Mouse (Mus musculus): ENCODE data around the gene Grm4. TPM values are rescaled to one million over a fixed set of nuclear protein-coding genes. Genes with fewer than 3 reads are reported as not detected.

Grm4 gene
- polyA plus RNA-seq, 1 experiment, result not detected

DNA sequence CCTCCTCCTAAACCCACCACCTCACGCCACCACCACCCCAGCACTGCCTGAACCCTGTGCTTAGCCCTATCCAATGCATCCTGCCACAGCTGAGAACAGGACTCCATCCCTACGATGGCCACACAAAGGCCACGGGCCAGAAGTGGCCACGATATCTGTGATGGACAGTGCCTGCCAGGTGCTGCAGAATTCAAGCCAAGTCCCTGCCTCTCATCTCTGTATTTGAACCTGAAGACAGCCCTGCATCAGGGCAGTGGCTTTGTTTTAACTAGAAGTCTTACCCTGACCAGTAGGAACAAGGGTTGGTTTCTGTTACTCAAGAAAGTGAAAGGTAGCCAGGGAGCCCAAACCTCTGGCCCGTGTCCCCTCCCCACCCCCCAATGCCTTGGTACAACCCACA is 12.1 kb downstream of the Grm4 start:
- no peak for TF ChIP-seq GATA1 (IDR thresholded peaks at IDR 0.05; ENCODE audit: low read length)

DNA sequence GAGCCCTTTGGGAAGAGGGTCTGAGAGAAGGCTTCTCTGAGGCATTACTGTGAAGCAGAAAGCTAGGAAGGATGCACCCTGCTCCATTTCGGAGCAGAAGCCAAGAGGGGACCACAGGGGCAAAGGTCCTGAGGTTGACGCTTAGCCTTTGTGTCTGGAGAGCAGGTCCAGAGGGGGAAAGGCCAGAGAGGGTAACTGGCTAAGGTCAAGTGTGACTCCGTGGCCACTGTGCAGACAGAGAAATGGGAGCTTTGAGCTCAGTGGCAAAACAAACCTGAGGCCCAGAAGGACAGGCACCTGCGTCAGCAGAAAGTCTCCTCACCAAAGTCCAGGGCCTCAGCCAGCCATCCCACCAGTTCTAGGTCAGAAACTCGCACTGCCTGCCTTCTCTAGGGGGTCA is 12.7 kb downstream of the Grm4 start:
- TF ChIP-seq GATA1 (IDR thresholded peaks at IDR 0.05; ENCODE audit: low read length), result no peak

DNA sequence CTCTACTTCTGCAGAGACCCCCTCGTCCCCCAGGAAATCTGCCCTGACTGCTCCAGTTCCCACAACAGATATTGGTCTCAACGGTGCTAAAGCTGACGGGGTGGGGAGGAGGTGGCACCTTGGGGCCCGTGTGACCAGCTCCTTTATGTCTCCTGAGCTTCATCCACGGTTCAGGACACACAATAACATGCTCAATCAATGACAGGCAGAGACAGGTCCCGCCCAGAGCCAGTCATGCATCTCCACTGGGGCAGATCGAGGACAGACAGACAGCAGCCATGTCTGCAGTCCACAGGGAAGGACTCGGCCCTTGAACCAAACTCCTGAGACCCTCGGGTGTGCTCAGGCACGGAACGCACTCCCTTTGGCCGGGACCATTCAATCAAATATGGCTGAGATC is 13.2 kb downstream of the Grm4 start:
- TF ChIP-seq GATA1 (IDR thresholded peaks at IDR 0.05; ENCODE audit: low read length), result no peak

DNA sequence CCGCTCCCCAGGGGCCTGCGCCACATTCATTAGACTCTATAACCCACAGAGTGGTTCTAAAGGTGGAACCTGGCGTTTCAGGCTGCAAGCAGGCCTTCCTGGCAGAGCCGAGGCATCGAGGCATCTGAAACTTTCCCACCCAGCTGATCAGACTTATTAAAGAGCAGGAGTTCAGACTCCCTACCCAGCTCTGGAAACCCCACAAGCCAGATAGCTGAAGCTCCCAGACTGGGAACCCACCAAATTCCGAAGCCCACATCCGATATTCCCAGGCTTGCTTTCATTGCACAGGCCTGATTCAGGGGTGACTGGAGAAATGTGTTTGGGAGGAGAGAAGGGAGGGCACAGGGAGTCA is 13.6 kb downstream of the Grm4 start:
- TF ChIP-seq GATA1 (IDR thresholded peaks at IDR 0.05; ENCODE audit: low read length), result no peak

DNA sequence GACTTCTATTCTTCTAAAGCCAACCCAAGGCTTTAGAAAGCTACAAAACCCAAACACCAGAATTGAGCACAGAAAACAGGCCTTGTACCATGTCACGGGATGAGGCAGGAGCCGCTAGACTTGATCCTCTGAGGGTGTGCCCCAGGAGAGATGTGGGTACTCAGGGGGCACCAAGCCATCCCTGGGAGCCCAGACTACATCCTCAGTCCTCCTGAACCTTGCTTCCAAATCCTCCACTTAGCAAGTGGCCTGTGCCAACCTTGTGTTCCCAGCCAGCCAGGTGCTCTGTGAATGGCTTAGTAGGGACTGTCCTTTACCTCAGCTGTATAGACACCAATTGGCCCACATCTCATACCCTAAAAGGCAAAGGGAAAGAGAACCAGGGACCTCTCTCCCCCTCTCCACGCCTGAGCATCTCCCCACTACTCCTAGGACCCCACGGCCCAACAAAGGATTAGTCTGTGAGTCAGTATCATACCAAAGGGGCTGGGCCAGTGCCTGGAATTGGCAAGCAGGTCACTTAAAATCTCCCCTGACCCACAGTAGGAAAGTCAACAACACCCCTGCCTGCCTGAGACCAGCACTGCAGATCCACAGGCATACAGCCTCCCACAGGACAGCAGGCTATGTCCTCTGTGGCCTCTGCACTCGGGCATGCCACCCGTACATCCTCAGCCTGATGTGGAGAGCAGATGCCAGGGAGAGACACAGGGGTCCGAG is 14.2 kb downstream of the Grm4 start:
- TF ChIP-seq GATA1 (IDR thresholded peaks at IDR 0.05; ENCODE audit: low read length), result no peak

DNA sequence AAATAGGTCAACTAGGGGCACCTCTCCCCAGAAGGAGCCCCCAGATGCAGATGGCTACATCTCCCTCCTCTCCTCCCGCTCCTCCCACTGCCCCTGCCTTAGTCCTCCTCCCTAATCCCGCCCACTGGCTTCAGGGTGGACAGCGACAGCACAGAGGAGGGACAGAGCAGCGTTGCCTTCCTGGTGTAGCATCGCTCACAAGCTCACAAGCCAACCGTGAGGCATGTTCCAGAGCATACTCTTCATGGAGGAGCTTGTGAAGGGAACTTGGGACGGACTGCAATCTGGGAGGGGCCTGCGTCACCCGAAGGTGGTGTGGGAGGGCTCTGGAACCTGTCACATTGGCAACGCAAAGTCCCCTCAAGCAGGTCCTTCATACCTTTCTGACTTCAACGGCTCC is 14.8 kb downstream of the Grm4 start:
- no peak for TF ChIP-seq GATA1 (IDR thresholded peaks at IDR 0.05; ENCODE audit: low read length)

DNA sequence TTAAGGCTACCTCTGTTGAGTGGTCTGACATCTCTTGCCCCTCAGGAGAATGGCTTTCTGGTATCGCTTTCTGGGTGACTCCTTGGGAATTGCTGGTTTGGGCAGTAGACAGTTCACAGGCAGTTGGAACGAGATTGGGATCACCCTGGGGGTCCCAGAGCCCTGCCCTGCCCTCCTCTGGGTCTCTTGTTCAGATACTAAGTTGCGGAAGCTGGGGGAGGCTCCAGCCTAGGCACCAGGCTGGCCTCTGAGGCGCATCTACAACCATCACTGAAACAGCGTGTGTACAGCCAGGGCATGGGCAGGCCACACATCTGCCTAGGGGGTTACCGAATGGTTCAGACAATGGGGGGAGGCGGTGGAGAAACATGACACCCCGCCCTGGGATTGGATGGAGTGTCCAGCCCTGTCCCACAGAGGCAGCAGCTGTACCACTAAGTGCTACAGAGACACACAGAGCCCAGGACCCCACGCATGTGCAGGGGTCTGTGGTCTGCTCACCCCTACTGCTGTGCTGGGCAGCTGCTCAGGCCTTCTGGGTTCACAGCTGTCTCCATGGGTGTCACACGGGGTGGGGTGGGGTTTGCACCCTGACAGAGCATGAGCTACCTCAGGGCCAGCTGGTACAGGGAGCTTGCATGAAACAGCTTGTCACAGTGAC is 15.9 kb downstream of the Grm4 start:
- TF ChIP-seq GATA1 (IDR thresholded peaks at IDR 0.05; ENCODE audit: low read length), result no peak

DNA sequence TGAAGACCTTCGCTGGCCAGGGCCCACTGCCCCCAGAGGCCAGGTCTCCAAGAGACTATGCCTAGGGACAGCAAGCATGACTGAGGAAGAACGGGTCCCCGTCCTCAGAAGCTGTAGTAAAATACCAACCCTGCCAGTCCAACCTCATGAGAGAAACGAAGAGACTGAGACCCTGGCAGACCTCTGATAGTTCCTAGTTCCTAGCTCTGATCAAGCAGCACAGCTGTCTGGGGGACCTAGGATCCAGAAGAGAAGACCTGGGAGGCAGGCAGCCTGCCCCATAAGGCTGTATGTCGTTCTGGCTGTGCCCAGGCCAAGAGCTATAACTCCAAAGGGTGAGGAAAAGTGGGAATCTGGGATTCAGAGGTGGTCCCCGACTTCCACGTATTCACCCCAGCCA is 17.3 kb downstream of the Grm4 start:
- no peak for TF ChIP-seq GATA1 (IDR thresholded peaks at IDR 0.05; ENCODE audit: low read length)

DNA sequence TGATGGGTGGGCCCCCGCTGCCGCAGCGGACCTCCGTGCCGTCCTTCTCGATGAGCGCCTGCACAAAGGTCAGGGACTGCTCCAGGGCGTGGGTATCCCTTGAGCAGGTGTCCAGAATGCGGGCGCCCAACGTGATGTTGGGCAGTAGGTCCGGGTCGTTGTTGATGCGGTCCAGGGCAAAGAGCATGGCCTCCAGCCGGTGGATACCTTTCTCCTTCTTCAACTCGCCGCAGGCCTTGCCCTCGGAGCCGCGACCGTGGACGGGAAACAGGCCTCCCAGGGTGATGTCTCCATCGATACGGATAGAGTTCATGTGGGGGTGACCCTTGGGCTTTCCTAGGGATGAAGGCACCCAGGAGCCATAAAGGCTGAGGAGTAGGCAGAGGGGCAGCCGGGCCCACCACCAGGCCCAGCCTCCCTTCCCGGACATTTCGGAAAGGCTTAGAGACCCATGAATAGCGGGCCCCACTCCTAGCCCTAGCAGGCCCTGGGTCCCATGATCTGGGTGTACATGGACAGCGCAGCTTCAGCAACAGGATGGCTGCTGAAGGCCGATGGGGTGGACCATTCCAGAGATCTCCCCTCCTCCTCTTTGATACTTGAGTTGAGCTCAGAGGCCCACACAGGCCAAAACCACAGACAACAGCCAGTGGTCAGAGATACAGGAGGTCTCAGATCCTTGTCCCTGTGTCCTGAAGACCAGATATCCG is 18.3 kb downstream of the Grm4 start:
- no peak for TF ChIP-seq GATA1 (IDR thresholded peaks at IDR 0.05; ENCODE audit: low read length)

DNA sequence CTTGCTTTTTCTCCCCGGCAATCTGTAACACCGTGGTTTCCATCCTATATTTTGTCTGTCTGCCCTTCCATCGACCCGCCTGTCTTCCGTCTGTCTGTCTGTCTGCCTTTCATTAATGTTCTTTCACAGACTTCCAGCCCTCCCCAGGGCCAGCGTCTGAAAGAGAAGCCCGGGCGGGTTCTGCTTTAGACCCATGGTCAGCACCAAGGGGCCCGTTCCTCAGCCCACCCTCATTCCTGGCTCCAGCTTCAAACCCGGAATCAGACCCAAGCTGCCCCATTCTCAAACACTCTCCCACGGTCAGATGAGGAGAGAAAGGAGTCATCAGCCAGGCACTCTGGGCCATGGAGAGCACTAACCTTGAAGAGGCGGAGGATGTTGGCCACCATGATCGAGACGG is 18.9 kb downstream of the Grm4 start:
- no peak for TF ChIP-seq GATA1 (IDR thresholded peaks at IDR 0.05; ENCODE audit: low read length)

DNA sequence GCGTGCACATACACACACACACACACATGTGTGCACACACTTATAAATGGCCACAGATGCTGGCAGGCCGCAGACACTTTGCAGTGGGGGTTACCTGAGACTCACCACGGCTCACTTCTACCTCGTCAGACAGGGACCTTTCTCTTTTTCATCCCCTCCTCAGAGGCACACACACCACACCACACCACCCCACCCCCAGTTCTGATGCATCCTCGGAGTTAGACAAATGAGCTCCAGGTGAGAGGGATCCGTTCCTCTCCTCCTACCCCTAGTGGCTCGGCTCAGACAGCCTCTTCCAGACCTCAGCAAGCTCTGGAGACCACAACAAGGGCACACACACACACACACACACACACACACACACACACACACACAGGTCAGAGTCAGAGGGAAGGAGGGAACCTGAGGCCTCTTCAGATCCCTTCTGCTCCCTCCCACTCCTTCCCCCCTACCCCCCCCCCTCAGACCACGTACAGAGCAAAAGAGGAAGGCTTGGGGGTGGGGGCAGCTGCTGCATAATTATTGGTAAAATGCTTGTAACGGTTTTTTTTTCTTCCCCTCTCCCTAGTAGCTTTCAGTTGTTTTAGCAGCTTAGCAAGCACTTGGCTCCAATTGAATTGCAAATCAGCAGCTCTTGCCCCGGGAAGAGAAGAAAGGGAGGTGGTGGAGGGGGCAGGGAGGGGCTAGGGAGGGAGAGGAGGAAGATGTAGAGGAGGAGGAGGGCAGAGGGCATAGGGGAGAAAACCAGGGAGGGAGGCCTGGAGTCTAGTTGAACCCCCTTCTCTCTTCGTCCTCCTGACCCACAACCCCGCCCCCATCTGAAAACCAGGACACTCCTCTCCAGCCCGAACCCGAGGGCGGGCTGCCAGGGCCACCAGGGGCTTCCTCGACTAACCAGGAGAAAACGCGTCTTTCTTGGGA is 19.6 kb downstream of the Grm4 start:
- TF ChIP-seq GATA1 (IDR thresholded peaks at IDR 0.05; ENCODE audit: low read length), result no peak

DNA sequence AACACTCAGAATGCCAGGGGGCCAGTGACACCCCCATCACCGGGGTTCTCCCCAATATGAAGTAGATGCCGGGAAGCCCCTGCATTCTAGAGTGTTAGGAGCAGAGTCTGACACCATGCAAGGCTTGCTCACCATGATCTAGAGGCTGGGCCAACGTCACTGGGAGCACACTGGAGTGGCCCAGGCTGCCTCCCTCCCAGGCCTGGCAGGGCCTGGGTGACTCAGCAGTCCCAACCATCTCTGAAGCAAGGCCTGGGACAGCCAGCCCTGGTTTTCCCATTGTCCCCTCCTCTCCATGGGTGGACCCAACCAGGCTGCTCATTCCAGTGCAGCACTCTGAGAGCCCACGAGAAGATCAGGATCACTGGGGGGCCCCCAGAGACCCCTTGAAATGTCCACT is 20.4 kb downstream of the Grm4 start:
- no peak for TF ChIP-seq GATA1 (IDR thresholded peaks at IDR 0.05; ENCODE audit: low read length)

DNA sequence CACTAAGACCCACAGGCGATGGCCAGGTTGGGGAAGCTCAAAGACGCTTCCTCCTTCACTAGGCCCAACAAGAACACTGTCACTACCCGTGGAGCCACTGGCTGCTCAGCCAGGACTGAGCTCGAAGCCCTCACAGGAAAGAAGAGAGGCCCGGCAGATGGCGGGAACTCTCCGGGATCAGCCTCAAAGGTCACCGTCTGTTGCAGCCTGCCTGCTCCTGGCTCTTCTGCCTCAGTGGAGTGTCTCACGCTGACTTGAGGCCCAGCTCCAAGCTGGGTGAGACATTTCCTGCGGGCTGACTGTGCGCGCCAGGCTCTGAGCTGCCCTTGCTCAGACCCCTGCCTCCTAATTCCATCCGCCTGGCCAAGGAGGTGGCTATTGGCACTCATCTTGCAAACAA is 22.1 kb downstream of the Grm4 start:
- TF ChIP-seq GATA1 (IDR thresholded peaks at IDR 0.05; ENCODE audit: low read length), result no peak

DNA sequence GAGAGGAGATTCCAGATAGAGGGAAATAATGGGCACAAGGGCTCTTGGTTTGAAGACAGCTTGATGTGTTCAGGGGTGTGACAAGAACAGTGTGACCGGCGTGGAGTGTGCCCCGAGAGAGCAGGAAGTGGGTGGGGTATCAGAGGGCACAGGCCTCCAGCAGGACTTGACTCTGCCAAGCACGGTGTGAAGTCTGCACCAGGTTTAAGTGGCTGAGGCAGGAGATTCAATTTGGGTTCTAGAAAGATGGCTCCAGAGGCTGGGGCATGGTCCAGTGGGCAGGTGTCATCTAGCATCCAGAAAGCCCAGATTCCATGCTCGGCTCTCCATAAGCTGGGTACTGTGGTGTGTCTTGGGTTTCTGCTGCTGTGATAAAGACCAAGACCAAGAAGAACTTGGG is 23.4 kb downstream of the Grm4 start:
- TF ChIP-seq GATA1 (IDR thresholded peaks at IDR 0.05; ENCODE audit: low read length), result no peak

DNA sequence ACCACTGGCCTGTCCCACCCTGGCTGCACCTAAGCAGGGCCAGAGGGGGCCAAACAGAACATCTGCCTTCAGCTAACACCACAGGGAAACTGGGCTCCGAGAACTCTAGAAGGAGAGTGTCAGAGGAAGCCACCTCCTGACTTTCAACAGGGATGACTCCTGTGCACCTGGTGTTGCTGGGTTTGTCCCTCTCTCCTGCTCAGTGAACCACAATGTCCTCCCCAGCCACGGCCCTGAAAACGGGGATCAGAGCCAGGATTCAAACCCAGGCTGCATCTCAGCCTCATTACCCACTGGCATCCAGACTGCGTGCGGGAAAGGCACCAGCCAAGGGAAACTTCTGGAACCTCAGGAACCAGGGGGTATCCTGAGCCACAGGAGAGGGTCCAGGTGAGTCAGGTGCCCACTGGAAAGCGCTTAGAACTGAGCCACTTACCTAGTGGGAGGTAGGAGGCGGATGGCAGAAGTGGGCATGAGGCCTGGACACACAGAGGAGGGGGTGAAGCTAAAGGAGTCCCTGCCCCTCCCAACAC is 26.1 kb downstream of the Grm4 start:
- no peak for TF ChIP-seq GATA1 (IDR thresholded peaks at IDR 0.05; ENCODE audit: low read length)

Measured in G1E-ER4 (cell line).